Mouse (Mus musculus) CD8-positive naive resting alpha-beta T cell, adult 2 months (primary cell): Measurements from ENCODE around the gene Zmynd12.
A peak's percentile ranks its signal among the peaks of the same experiment; 100 is the strongest.

Source experiments
- DNase-seq, 2 experiments: peaks; one replicate each; pipeline ENCODE4 v3.0.0; 2022; ENCODE audit warnings: low read depth in 2 of 2, low spot score in 2 of 2

Zmynd12 gene

GRCm38 (mm10) chr4:119447261-119447660 lies 24.6 kb downstream of the Zmynd12 start:
- DNase-seq, result no peak

- DNase-seq, result no peak
Observed at GRCm38 (mm10) chr4:119447786-119448185, 25.2 kb downstream of the Zmynd12 start.

- no peak for DNase-seq
Observed at GRCm38 (mm10) chr4:119450436-119450835, 27.8 kb downstream of the Zmynd12 start.

- DNase-seq, result no peak
Observed at GRCm38 (mm10) chr4:119453128-119453527, 30.5 kb downstream of the Zmynd12 start.

GRCm38 (mm10) chr4:119453533-119453932 lies 30.9 kb downstream of the Zmynd12 start:
- DNase-seq, result no peak

- DNase-seq, result no peak
Observed at GRCm38 (mm10) chr4:119460296-119460695, 37.7 kb downstream of the Zmynd12 start.

GRCm38 (mm10) chr4:119460728-119461141 lies 38.1 kb downstream of the Zmynd12 start:
- DNase-seq, result no peak

- DNase-seq, result no peak
Observed at GRCm38 (mm10) chr4:119462457-119462856, 39.8 kb downstream of the Zmynd12 start.

GRCm38 (mm10) chr4:119462858-119463755 lies 40.5 kb downstream of the Zmynd12 start:
- DNase-seq, result peak; percentile 6 to 33

GRCm38 (mm10) chr4:119463756-119464419 lies 41.3 kb downstream of the Zmynd12 start:
- DNase-seq, result peak; percentile 22 to 29

GRCm38 (mm10) chr4:119465841-119466240 lies 43.2 kb downstream of the Zmynd12 start:
- no peak for DNase-seq

GRCm38 (mm10) chr4:119467720-119468380 lies 45.2 kb downstream of the Zmynd12 start:
- no peak for DNase-seq

- no peak for DNase-seq
Observed at GRCm38 (mm10) chr4:119472545-119472944, 49.9 kb downstream of the Zmynd12 start.

- no peak for DNase-seq
Observed at GRCm38 (mm10) chr4:119473150-119473549, 50.5 kb downstream of the Zmynd12 start.

GRCm38 (mm10) chr4:119483051-119483450 lies 60.4 kb downstream of the Zmynd12 start:
- no peak for DNase-seq

GRCm38 (mm10) chr4:119484882-119485281 lies 62.3 kb downstream of the Zmynd12 start:
- no peak for DNase-seq

- no peak for DNase-seq
Observed at GRCm38 (mm10) chr4:119489666-119490065, 67.1 kb downstream of the Zmynd12 start.

GRCm38 (mm10) chr4:119490806-119491205 lies 68.2 kb downstream of the Zmynd12 start:
- DNase-seq, result peak in 1 of 2 experiments; percentile 18

GRCm38 (mm10) chr4:119492291-119492932 lies 69.8 kb downstream of the Zmynd12 start, which contains the start of gene Rimkla:
TSS of gene Rimkla (minus strand) at chr4:119492628.
- DNase-seq, result peak; percentile 4 to 21

GRCm38 (mm10) chr4:119492933-119493327 lies 70.3 kb downstream of the Zmynd12 start:
- DNase-seq, result no peak

GRCm38 (mm10) chr4:119498319-119498848 lies 75.8 kb downstream of the Zmynd12 start:
- DNase-seq, result no peak
